8 mouse cellular contexts compared by ENCODE assay signal in the genomic region with DNA sequence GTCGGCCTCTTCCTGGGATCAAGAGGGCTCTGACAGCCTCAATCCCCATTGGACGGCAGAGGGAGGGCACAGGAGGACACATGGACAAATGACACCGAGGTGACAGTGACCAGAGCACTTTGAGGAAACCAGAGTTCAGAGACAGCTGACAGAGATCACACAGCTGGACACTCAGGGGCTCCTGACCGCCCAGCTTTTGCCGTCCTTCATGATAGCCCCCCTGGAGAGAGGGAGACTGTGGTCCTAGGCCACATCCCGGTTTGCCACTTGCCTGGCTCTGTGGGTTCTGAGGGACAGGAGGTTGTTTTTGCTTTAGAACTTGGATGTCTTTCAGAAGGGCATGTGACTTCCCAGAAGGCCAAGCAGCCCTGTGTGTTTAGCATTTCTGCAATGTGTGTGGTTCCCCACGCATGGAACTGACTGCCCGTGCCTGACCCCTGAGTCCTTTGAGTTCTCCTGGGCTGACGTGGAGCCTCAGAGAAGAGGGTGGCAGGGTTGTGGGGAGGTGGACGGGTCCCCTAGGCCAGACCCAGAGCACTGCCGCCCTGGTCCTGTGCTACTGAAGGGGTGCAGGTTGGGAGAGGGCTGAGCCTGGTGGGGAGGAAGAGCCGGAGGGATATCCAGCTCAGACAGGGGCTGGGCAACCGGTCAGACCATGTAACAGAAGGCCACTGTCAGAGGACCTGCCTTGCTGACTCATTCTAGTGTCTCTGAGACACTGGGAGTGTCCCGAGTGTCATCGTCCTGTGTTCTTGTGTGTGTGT. TPM values are rescaled to one million over a fixed set of nuclear protein-coding genes. Genes with fewer than 3 reads are reported as not detected.
A peak's percentile ranks its signal among the peaks of the same experiment; 100 is the strongest.
DNase-seq lines count a peak whose midpoint lies in the region; ATAC-seq and TF ChIP-seq lines count a peak whose summit lies in the region.

No protein-coding gene starts in this region.

- peak; percentile 37 for DNase-seq in gastrocnemius, postnatal 25 days
- no peak for DNase-seq in gastrocnemius, adult 18-20 months (ENCODE audit: low spot score)
- peak; percentile 78 for DNase-seq in adrenal gland, adult 2 months
- peak; percentile 43 to 64 for DNase-seq in heart, postnatal 36 days
- peak; percentile 56 for DNase-seq in lung, postnatal 10 days
- DNase-seq in left cerebral cortex, postnatal 25 days (ENCODE audit: low spot score in 2 of 2): no peak
- DNase-seq in midbrain, postnatal 0 days (ENCODE audit: low spot score): no peak

- peaks cover 5% of the 10 kb centered on the region; the same call in 1 of the 2 replicates for H3K27me3 ChIP-seq in midbrain, postnatal 0 days (ENCODE audit: insufficient read depth, low read length)

- no peaks in the 10 kb centered on the region for H3K4me1 ChIP-seq in midbrain, postnatal 0 days (ENCODE audit: insufficient read depth, low read length)

- H3K27ac ChIP-seq in midbrain, postnatal 0 days (ENCODE audit: low read depth, low read length): no peak overlapping the region

- WGBS in midbrain, postnatal 0 days: 64% methylated on average over 15 of the region's 15 CpGs

- no peak overlapping the region for H3K9ac ChIP-seq in midbrain, postnatal 0 days (replicated peaks; ENCODE audit: low read length, poor library complexity, severe bottlenecking)

- no peak for ATAC-seq in CD4-positive, CD25-positive, alpha-beta regulatory T cell, adult 4 months
- ATAC-seq in midbrain, postnatal 0 days (ENCODE audit: low FRiP score): no peak

- no peak for TF ChIP-seq CTCF in midbrain, postnatal 0 days (IDR thresholded peaks at IDR 0.05)

- no peak overlapping the region for H3K4me3 ChIP-seq in midbrain, postnatal 0 days (ENCODE audit: low read depth, low read length)

- no peaks in the 10 kb centered on the region for H3K9me3 ChIP-seq in midbrain, postnatal 0 days (ENCODE audit: low read length)

- H3K4me2 ChIP-seq in midbrain, postnatal 0 days (ENCODE audit: low read depth, low read length, poor library complexity, severe bottlenecking): no peak overlapping the region

- intact Hi-C loops in heart, postnatal 36 days (cut with DNase I): loop anchor here (5.0 kb wide), 1 partner anchor 46 kb away; no protein-coding TSS in a partner anchor
- intact Hi-C loops in left cerebral cortex, postnatal 25 days (cut with DNase I): no loop called here

- no peaks in the 10 kb centered on the region for H3K36me3 ChIP-seq in midbrain, postnatal 0 days (ENCODE audit: insufficient read depth, low read length)

RNA-seq across cellular contexts. Expression of a gene that starts 5.4 kb away (rescaled TPM):
- 10 to 100 TPM in 1 of 2 experiments, 1 to 10 TPM in 1; 9.4 to 11.7 TPM for total RNA-seq in gastrocnemius, postnatal 25 days (2021)
- total RNA-seq in gastrocnemius, adult 18-20 months (2021): 1 to 10 TPM; 8.5 to 8.6 TPM
- total RNA-seq in adrenal gland, adult 2 months (2021): 10 to 100 TPM; 25.5 to 46.3 TPM
- 40.1 and 49.3 TPM in 2 replicates for polyA plus RNA-seq in adrenal gland, adult 2 months (2012; rRNA removed)
- 10 to 100 TPM; 12.5 to 13.9 TPM for total RNA-seq in heart, postnatal 36 days (2021)
- total RNA-seq in left cerebral cortex, postnatal 25 days (2021): 1 to 10 TPM; 5.9 to 6.0 TPM
- 10 to 100 TPM in 1 of 2 experiments, 1 to 10 TPM in 1; 6.4 to 11.7 TPM for polyA plus RNA-seq in CD4-positive, CD25-positive, alpha-beta regulatory T cell, adult 4 months (2017; shearing (Covaris generic))
- total RNA-seq in midbrain, postnatal 0 days (2014; rRNA removed): 1.9 and 2.1 TPM in 2 replicates
- 2.5 and 2.7 TPM in 2 replicates for polyA plus RNA-seq in midbrain, postnatal 0 days (2015; fragmentation: Nextera tagmentation; extraction: Ambion mirVana)

RNA-seq across cellular contexts. Expression of a gene that starts 13.0 kb away (rescaled TPM):
- 10 to 100 TPM; 29.1 to 32.6 TPM for total RNA-seq in gastrocnemius, postnatal 25 days (2021)
- 10 to 100 TPM; 46.9 to 52.2 TPM for total RNA-seq in gastrocnemius, adult 18-20 months (2021)
- 10 to 100 TPM; 85.2 to 91.3 TPM for total RNA-seq in adrenal gland, adult 2 months (2021)
- polyA plus RNA-seq in adrenal gland, adult 2 months (2012; rRNA removed): 70.2 and 92.9 TPM in 2 replicates
- total RNA-seq in heart, postnatal 36 days (2021): 10 to 100 TPM; 37.3 to 49.8 TPM
- total RNA-seq in left cerebral cortex, postnatal 25 days (2021): 10 to 100 TPM; 56.9 to 58.9 TPM
- polyA plus RNA-seq in CD4-positive, CD25-positive, alpha-beta regulatory T cell, adult 4 months (2017; shearing (Covaris generic)): 1 to 10 TPM; 4.5 to 5.1 TPM
- total RNA-seq in midbrain, postnatal 0 days (2014; rRNA removed): 26.7 and 27.9 TPM in 2 replicates
- polyA plus RNA-seq in midbrain, postnatal 0 days (2015; fragmentation: Nextera tagmentation; extraction: Ambion mirVana): 49.9 and 52.9 TPM in 2 replicates

RNA-seq across cellular contexts. Expression of a gene that starts 40.1 kb away (rescaled TPM):
- total RNA-seq in gastrocnemius, postnatal 25 days (2021): not detected
- total RNA-seq in gastrocnemius, adult 18-20 months (2021): under 1 TPM in 1 of 2 experiments, not detected in 1; 0.69 TPM
- total RNA-seq in adrenal gland, adult 2 months (2021): under 1 TPM in 1 of 2 experiments, not detected in 1; 0.55 TPM
- polyA plus RNA-seq in adrenal gland, adult 2 months (2012; rRNA removed): 1.2 TPM in 1 of 2 replicates, not detected in the other
- total RNA-seq in heart, postnatal 36 days (2021): 1 to 10 TPM; 1.2 to 2.2 TPM
- total RNA-seq in left cerebral cortex, postnatal 25 days (2021): under 1 TPM in 1 of 2 experiments, not detected in 1; 0.27 TPM
- polyA plus RNA-seq in CD4-positive, CD25-positive, alpha-beta regulatory T cell, adult 4 months (2017; shearing (Covaris generic)): not detected
- not detected in 2 replicates for total RNA-seq in midbrain, postnatal 0 days (2014; rRNA removed)
- polyA plus RNA-seq in midbrain, postnatal 0 days (2015; fragmentation: Nextera tagmentation; extraction: Ambion mirVana): 0.17 and 0.23 TPM in 2 replicates

RNA-seq across cellular contexts. Expression of a gene that starts 43.8 kb away (rescaled TPM):
- under 1 TPM; 0.31 to 0.64 TPM for total RNA-seq in gastrocnemius, postnatal 25 days (2021)
- under 1 TPM in 1 of 2 experiments, not detected in 1; 0.41 TPM for total RNA-seq in gastrocnemius, adult 18-20 months (2021)
- total RNA-seq in adrenal gland, adult 2 months (2021): 10 to 100 TPM; 46.3 to 71.9 TPM
- 114 and 115 TPM in 2 replicates for polyA plus RNA-seq in adrenal gland, adult 2 months (2012; rRNA removed)
- 1 to 10 TPM; 8.3 to 9.1 TPM for total RNA-seq in heart, postnatal 36 days (2021)
- total RNA-seq in left cerebral cortex, postnatal 25 days (2021): 1 to 10 TPM; 4.6 to 6.4 TPM
- not detected for polyA plus RNA-seq in CD4-positive, CD25-positive, alpha-beta regulatory T cell, adult 4 months (2017; shearing (Covaris generic))
- total RNA-seq in midbrain, postnatal 0 days (2014; rRNA removed): 3.4 and 4.4 TPM in 2 replicates
- 5.8 and 6.0 TPM in 2 replicates for polyA plus RNA-seq in midbrain, postnatal 0 days (2015; fragmentation: Nextera tagmentation; extraction: Ambion mirVana)

Comparison
In these comparisons a context has a peak if more than half of its experiments do, and no peak if none do; other contexts are left out.
1. DNase-seq: peak in gastrocnemius, postnatal 25 days (single experiment), adrenal gland, adult 2 months (single experiment), heart, postnatal 36 days (2 of 2) and lung, postnatal 10 days (single experiment); none in gastrocnemius, adult 18-20 months (single experiment), left cerebral cortex, postnatal 25 days (0 of 2) and midbrain, postnatal 0 days (single experiment).